Mouse (Mus musculus) midbrain, embryonic 15.5 days (tissue): ENCODE data around the gene Fah. TPM values are rescaled to one million over a fixed set of nuclear protein-coding genes. Genes with fewer than 3 reads are reported as not detected.

Experiments used
- ATAC-seq: fragments of 200-750 bp; cut with Nextera tagmentation; replicated peaks from 2 replicates; pipeline ENCODE4 v1.8.0; 2017; ENCODE audit warnings: moderate TSS enrichment
- H3K27ac ChIP-seq: fragments of 300-500 bp; sonication (generic); 2 replicates; pipeline ENCODE4 v1.5.1; 2015; ENCODE audit warnings: mild to moderate bottlenecking, inconsistent platforms
- H3K27me3 ChIP-seq: fragments of 300-500 bp; sonication (generic); replicated peaks from 2 replicates; pipeline ENCODE4 v1.6.1; 2015; ENCODE audit warnings: inconsistent platforms
- H3K36me3 ChIP-seq: fragments of 300-500 bp; sonication (generic); replicated peaks from 2 replicates; pipeline ENCODE4 v1.6.1; 2015; ENCODE audit warnings: inconsistent platforms
- H3K4me1 ChIP-seq: fragments of 300-500 bp; sonication (generic); 2 replicates; pipeline ENCODE4 v1.6.1; 2015; ENCODE audit warnings: inconsistent platforms
- H3K4me2 ChIP-seq: fragments of 300-500 bp; sonication (generic); 2 replicates; pipeline ENCODE4 v1.6.1; 2015; ENCODE audit warnings: inconsistent platforms, mild to moderate bottlenecking, moderate library complexity
- H3K4me3 ChIP-seq: fragments of 300-500 bp; sonication (generic); 2 replicates; pipeline ENCODE4 v1.5.1; 2015; ENCODE audit warnings: mild to moderate bottlenecking, inconsistent platforms
- H3K9ac ChIP-seq: fragments of 300-500 bp; sonication (generic); 2 replicates; pipeline ENCODE4 v1.6.1; 2015; ENCODE audit warnings: mild to moderate bottlenecking, inconsistent platforms
- H3K9me3 ChIP-seq: fragments of 300-500 bp; sonication (generic); 2 replicates; pipeline ENCODE4 v1.6.1; 2016; ENCODE audit warnings: inconsistent platforms
- WGBS: fragments of 180-500 bp; shearing (Covaris S2); methylation state at CpG from one replicate; pipeline ENCODE4 v1.1.7; 2015; ENCODE audit warnings: mixed read lengths; 5-methylcytosine and 5-hydroxymethylcytosine counted together
- polyA plus RNA-seq: library from polyadenylated mRNA; unstranded; fragments of >200 nt; fragmentation: Nextera tagmentation; extraction: Ambion mirVana; gene quantifications from 2 replicates; pipeline ENCODE4 v1.2.1, GENCODE M21; 2015

The Fah gene
- polyA plus RNA-seq, result 9.2 and 10.2 TPM in 2 replicates

DNA sequence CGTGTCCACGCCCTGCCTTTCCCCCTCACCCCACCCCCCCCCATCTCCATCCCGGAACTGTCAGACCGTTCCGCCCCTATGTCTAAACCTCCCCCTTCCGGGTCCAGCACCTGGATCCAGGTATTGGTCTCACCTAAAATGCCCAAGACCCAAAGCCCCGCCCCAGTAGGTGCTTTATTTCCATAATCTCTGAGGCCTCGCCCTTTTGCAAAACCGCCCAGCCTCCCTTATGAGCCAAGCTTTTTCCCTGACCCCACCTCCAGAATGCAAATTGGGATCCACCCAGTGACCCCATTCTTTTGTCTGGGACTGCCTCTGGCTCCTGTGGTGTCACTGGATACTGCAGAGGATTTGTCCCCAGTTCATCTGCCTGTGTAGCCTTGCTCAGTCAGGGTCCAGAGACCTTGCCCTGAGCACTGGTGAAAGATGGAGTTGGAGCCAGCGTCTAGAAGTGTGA lies at the start of gene Fah:
Gene Fah, minus strand, starts transcription at position 430 of the 457 bp plus-strand sequence.
- H3K4me1 ChIP-seq, result peaks cover 10% of the 10 kb centered on the region
- H3K4me3 ChIP-seq, result peak within 1 kb of the TSS; percentile 67
- peak within 1 kb of the TSS; percentile 52 for H3K27ac ChIP-seq
- no peaks in the 10 kb centered on the region for H3K27me3 ChIP-seq
- peak; percentile 69 for ATAC-seq
- 2% methylated on average over 10 of the region's 10 CpGs for WGBS
- no peaks in the 10 kb centered on the region for H3K36me3 ChIP-seq
- peak within 1 kb of the TSS; percentile 62 for H3K9ac ChIP-seq
- no peaks in the 10 kb centered on the region for H3K9me3 ChIP-seq
- H3K4me2 ChIP-seq, result peak within 1 kb of the TSS; percentile 98

DNA sequence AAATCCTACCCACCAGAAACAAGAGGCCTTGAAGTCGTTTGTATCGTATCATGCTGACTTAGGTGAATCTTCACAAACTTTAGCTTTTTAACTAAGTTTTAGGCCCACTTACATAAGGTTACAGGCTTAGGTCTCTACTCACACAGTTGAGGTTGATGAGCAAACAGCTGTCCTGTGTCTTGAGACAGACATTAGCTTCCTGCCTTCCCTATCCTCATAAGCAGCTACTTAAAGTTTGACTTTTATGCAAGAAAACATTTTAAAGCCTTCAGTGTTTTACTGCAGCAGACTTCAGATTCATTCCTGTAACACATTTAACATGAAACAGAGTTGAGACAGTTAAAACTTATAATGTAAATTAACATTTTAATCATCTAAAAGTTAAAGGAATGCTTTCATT lies 46.2 kb upstream of the Fah start:
- Histone ChIP-seq H3K4me3 (no peak overlapping the region), H3K4me1 (no peaks in the 10 kb centered on the region), H3K9ac (no peak overlapping the region), H3K27ac (no peak overlapping the region), H3K27me3 (no peaks in the 10 kb centered on the region), H3K4me2 (no peak overlapping the region), H3K36me3 (no peaks in the 10 kb centered on the region), H3K9me3 (no peaks in the 10 kb centered on the region)
- WGBS, result 89% methylated on average over 2 of the region's 2 CpGs
- ATAC-seq, result no peak

DNA sequence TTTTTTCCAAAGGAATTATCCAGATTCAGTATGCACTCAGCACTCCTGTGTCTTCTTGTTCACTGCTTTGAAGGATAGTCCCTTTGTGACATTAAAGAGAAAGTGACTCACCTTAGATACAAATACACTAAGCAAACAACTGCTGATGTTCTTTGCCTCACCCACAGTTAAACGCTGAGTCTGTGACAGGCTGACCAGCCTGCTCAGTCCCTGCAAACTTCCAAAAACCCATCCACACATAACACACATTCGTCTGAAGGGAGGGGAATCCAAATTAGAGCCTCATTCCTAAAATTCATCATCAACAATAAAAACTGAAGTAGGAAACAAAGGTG lies 45.4 kb upstream of the Fah start:
- no peaks in the 10 kb centered on the region for H3K4me1 ChIP-seq
- H3K36me3 ChIP-seq, result no peaks in the 10 kb centered on the region
- no peaks in the 10 kb centered on the region for H3K9me3 ChIP-seq
- H3K9ac ChIP-seq, result no peak overlapping the region
- WGBS, result 82% methylated on average over 2 of the region's 2 CpGs
- H3K4me2 ChIP-seq, result no peak overlapping the region
- ATAC-seq, result no peak
- H3K27ac ChIP-seq, result no peak overlapping the region
- H3K4me3 ChIP-seq, result no peak overlapping the region
- no peaks in the 10 kb centered on the region for H3K27me3 ChIP-seq

DNA sequence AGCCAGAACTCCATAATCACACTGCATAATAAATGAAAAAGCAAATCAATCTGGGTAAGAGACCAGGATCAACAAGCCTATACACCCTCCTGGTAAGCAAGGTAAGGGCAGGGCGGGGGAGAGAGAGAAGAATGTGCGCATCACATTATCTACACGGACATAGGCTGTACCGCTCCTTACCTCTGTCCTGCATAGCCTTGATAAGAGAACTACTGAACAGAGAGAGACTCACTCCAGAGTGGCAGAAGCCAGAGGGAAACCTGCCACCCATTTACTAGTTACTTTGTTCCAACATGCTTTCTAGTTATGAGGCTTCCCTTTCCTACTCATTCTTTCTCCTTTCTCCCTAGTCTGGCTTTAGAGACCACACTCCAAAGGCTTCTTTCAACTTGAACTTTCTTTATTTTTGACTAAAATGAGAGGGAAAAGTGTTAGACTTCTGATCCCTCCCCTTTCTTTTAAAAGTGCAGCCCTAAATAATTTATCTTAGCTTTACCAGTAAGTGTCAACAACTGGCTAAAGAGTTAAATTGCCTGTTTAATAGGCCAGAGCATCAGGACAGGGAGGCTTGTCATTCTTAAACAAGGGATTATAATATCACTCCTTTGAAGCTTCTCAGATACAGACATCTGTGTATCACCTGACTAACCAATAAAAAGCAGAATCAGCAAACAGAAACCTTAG lies 44.9 kb upstream of the Fah start:
- Histone ChIP-seq H3K4me1 (no peaks in the 10 kb centered on the region), H3K27me3 (no peaks in the 10 kb centered on the region), H3K9me3 (no peaks in the 10 kb centered on the region), H3K4me3 (no peak overlapping the region), H3K4me2 (no peak overlapping the region), H3K9ac (no peak overlapping the region), H3K36me3 (no peaks in the 10 kb centered on the region), H3K27ac (no peak overlapping the region)
- no peak for ATAC-seq
- 79% methylated on average over 4 of the region's 4 CpGs for WGBS

- WGBS, result 89% methylated on average over 2 of the region's 2 CpGs
- no peak for ATAC-seq
- H3K27ac ChIP-seq, result no peak overlapping the region
- no peak overlapping the region for H3K4me2 ChIP-seq
- H3K27me3 ChIP-seq, result no peaks in the 10 kb centered on the region
- H3K4me1 ChIP-seq, result no peaks in the 10 kb centered on the region
- H3K36me3 ChIP-seq, result no peaks in the 10 kb centered on the region
- no peak overlapping the region for H3K9ac ChIP-seq
- no peak overlapping the region for H3K4me3 ChIP-seq
- no peaks in the 10 kb centered on the region for H3K9me3 ChIP-seq
Measured at GRCm38 (mm10) chr7:84649016-84649415, 42.5 kb upstream of the Fah start.

- no peak overlapping the region for H3K9ac ChIP-seq
- no peak overlapping the region for H3K4me2 ChIP-seq
- H3K36me3 ChIP-seq, result no peaks in the 10 kb centered on the region
- H3K27ac ChIP-seq, result no peak overlapping the region
- no peaks in the 10 kb centered on the region for H3K4me1 ChIP-seq
- ATAC-seq, result no peak
- no peak overlapping the region for H3K4me3 ChIP-seq
- WGBS, result 70% methylated on average over 1 of the region's 1 CpGs
- H3K27me3 ChIP-seq, result no peaks in the 10 kb centered on the region
- no peaks in the 10 kb centered on the region for H3K9me3 ChIP-seq
Measured at GRCm38 (mm10) chr7:84646256-84646655, 39.7 kb upstream of the Fah start.

- H3K9me3 ChIP-seq, result no peaks in the 10 kb centered on the region
- H3K4me2 ChIP-seq, result no peak overlapping the region
- no peaks in the 10 kb centered on the region for H3K27me3 ChIP-seq
- H3K4me3 ChIP-seq, result no peak overlapping the region
- 93% methylated on average over 6 of the region's 6 CpGs for WGBS
- H3K4me1 ChIP-seq, result no peaks in the 10 kb centered on the region
- H3K27ac ChIP-seq, result no peak overlapping the region
- ATAC-seq, result no peak
- no peak overlapping the region for H3K9ac ChIP-seq
- no peaks in the 10 kb centered on the region for H3K36me3 ChIP-seq
Measured at GRCm38 (mm10) chr7:84643270-84643998, 36.9 kb upstream of the Fah start.

GRCm38 (mm10) chr7:84642159-84642928 lies 35.8 kb upstream of the Fah start:
- no peaks in the 10 kb centered on the region for H3K36me3 ChIP-seq
- WGBS, result 90% methylated on average over 6 of the region's 6 CpGs
- no peaks in the 10 kb centered on the region for H3K9me3 ChIP-seq
- no peak overlapping the region for H3K4me2 ChIP-seq
- H3K27ac ChIP-seq, result no peak overlapping the region
- H3K9ac ChIP-seq, result no peak overlapping the region
- H3K27me3 ChIP-seq, result no peaks in the 10 kb centered on the region
- no peaks in the 10 kb centered on the region for H3K4me1 ChIP-seq
- ATAC-seq, result no peak
- H3K4me3 ChIP-seq, result no peak overlapping the region

DNA sequence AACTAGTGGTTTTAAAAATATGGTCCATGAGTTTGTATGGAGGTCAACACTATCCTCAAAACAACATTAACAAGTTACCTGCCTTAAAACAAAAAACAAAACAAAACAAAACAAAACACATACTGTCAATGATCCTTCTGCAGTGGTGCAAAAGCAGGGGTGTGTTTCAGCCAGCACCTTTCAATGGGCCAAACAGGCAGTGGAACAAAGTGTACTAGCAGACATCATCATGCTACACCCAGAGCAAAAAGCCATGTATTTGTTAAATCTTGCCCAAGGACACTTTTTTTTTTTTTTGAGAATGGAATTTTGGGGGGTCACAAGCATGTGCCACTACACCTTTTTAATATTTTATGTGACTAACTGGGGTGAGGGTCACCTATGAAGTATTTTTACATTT lies 30.4 kb upstream of the Fah start:
- Histone ChIP-seq H3K9ac (no peak overlapping the region), H3K4me3 (no peak overlapping the region), H3K27ac (no peak overlapping the region), H3K27me3 (no peaks in the 10 kb centered on the region), H3K9me3 (no peaks in the 10 kb centered on the region), H3K4me1 (no peaks in the 10 kb centered on the region), H3K36me3 (no peaks in the 10 kb centered on the region; the same call in 1 of the 2 replicates), H3K4me2 (no peak overlapping the region)
- ATAC-seq, result no peak

- no peaks in the 10 kb centered on the region; the same call in 1 of the 2 replicates for H3K36me3 ChIP-seq
- H3K9me3 ChIP-seq, result no peaks in the 10 kb centered on the region
- no peak overlapping the region for H3K4me3 ChIP-seq
- ATAC-seq, result no peak
- 92% methylated on average over 3 of the region's 3 CpGs for WGBS
- H3K4me1 ChIP-seq, result no peaks in the 10 kb centered on the region
- no peak overlapping the region for H3K27ac ChIP-seq
- no peak overlapping the region for H3K4me2 ChIP-seq
- no peaks in the 10 kb centered on the region for H3K27me3 ChIP-seq
- H3K9ac ChIP-seq, result no peak overlapping the region
Measured at GRCm38 (mm10) chr7:84631878-84632277, 25.4 kb upstream of the Fah start.

DNA sequence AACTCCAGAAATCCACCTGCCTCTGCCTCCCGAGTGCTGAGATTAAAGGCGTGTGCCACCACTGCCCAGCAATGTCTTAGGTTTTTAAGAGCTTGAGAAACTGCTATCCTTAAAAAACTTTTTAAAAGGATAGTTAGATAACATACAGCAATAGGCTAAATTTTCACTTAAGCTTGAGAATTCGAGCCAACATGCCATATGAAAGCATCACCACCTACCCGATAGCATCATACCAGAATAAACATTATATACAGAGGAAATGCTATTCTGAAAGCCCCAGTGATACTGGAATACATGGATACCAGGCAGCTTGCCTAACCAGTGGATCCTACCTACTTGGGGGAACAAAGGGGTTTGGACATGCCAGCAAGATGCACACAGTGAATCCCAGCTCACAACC lies 17.2 kb upstream of the Fah start:
- no peak overlapping the region for H3K4me3 ChIP-seq
- H3K36me3 ChIP-seq, result no peaks in the 10 kb centered on the region; the same call in 1 of the 2 replicates
- no peak overlapping the region for H3K9ac ChIP-seq
- WGBS, result 97% methylated on average over 4 of the region's 4 CpGs
- no peak overlapping the region for H3K27ac ChIP-seq
- no peaks in the 10 kb centered on the region for H3K4me1 ChIP-seq
- H3K27me3 ChIP-seq, result no peaks in the 10 kb centered on the region
- no peaks in the 10 kb centered on the region for H3K9me3 ChIP-seq
- ATAC-seq, result no peak
- H3K4me2 ChIP-seq, result no peak overlapping the region

GRCm38 (mm10) chr7:84620956-84621355 lies 14.4 kb upstream of the Fah start:
- Histone ChIP-seq H3K27me3 (no peaks in the 10 kb centered on the region), H3K27ac (no peak overlapping the region), H3K36me3 (no peaks in the 10 kb centered on the region; the same call in 1 of the 2 replicates), H3K9ac (no peak overlapping the region), H3K9me3 (no peaks in the 10 kb centered on the region), H3K4me2 (no peak overlapping the region), H3K4me1 (no peaks in the 10 kb centered on the region), H3K4me3 (no peak overlapping the region)
- no peak for ATAC-seq
- 96% methylated on average over 3 of the region's 3 CpGs for WGBS
